Mouse (Mus musculus): Measurements from ENCODE around the gene Dusp5. TPM values are rescaled to one million over a fixed set of nuclear protein-coding genes. Genes with fewer than 3 reads are reported as not detected.

Dusp5 gene
- polyA plus RNA-seq, 1 experiment: 0.10 TPM

DNA sequence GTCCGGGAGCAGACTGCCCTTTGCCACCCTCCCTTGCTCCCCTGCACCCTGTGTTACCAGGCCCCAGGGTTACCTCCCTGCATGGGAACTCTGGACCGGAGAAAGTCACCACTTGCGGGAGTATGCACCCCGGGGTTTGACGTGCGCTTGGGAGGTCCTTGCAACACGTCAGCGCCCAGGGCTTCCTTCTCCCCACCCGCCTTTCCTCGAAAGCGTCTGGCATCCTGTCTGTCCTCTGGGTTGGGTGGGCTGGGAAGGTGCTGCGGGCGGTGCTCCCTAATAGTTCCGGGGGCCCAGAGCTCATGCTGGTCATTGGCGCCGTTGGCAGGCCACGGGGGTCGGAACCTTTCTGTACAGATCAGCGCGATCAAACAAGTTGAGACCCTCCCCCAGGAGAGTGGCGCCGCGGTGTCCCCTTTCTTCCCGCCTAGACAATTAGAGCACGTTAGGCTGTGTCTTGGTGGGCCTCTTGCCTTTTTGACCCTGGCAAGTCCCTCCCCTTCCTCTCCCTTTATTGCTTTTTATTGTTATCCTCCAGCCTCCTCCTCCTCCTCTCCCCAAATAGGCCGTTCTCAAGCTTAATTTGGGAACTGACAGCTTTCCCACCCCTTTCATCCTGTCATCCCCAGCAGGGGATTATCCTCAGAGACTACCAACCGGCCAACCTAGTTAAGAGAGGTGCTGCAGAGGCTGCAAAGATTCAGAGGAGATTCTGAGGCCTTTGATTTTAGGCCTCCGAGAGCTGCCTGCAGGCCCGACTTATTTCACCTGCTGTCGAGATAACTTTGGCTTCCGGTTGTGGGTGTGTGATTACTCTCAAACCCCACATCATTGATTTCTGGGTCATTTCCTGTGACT lies 1.0 kb downstream of the Dusp5 start:
- H3K36me3 ChIP-seq (ENCODE audit: control insufficient read depth): no peaks in the 10 kb centered on the region
- TF ChIP-seq TAL1 (IDR thresholded peaks at IDR 0.05; ENCODE audit: low read length) (no peak), GATA1 (IDR thresholded peaks at IDR 0.05; ENCODE audit: low read length) (no peak)
- H3K9me3 ChIP-seq (ENCODE audit: control insufficient read depth, low read length): peaks cover 29% of the 10 kb centered on the region
- H3K4me3 ChIP-seq (replicated peaks): peak overlapping the region; percentile 62
- peaks cover 56% of the 10 kb centered on the region for H3K27me3 ChIP-seq (ENCODE audit: control insufficient read depth)
- peaks cover 13% of the 10 kb centered on the region for H3K4me1 ChIP-seq (ENCODE audit: control insufficient read depth)

DNA sequence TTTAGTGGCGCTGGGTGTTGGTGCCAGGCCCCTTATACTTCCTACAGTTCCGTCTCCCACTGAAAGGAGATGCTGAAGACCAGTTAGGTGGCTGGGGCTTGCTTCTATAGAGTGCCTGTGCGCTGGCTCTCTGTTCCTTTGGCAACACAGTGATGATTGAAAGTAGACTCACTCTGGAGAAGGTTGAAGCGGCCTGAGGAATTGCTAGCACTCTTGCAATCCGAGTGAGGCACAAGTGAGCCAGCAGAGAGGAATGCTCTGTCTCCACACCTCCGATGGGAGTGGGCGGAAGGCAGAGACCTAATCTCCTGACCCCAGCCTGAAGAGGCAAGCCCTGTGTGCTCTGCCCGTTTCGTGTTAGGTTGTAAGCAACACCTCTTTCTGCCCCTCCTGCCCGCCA lies 2.5 kb downstream of the Dusp5 start:
- Histone ChIP-seq H3K36me3 (ENCODE audit: control insufficient read depth) (no peaks in the 10 kb centered on the region), H3K9me3 (ENCODE audit: control insufficient read depth, low read length) (peaks cover 18% of the 10 kb centered on the region), H3K4me1 (ENCODE audit: control insufficient read depth) (peaks cover 13% of the 10 kb centered on the region), H3K27me3 (ENCODE audit: control insufficient read depth) (peaks cover 55% of the 10 kb centered on the region), H3K4me3 (replicated peaks) (no peak overlapping the region)
- TF ChIP-seq TAL1 (IDR thresholded peaks at IDR 0.05; ENCODE audit: low read length) (no peak), GATA1 (IDR thresholded peaks at IDR 0.05; ENCODE audit: low read length) (no peak)

DNA sequence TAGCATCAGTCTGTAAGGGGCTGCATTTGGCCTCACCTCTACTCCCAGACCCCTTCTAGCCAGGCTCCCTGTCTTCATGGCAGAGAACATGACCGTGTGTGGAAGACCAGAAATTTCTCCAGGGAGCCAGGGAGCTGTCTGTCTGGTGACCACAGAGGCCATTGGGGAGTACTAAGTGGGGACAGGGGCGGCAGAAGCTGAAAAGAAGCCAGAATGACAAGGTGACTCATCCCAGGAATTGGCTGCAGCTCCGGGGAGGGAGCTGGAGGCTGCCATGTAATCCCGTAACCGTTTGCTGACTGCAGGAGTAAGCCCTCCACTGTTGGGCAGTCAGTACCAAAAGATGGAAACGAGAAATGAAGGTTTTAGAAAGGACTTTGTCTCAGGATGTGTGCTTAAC lies 3.1 kb downstream of the Dusp5 start:
- Histone ChIP-seq H3K9me3 (ENCODE audit: control insufficient read depth, low read length) (peaks cover 12% of the 10 kb centered on the region), H3K36me3 (ENCODE audit: control insufficient read depth) (no peaks in the 10 kb centered on the region), H3K4me1 (ENCODE audit: control insufficient read depth) (peaks cover 13% of the 10 kb centered on the region), H3K4me3 (replicated peaks) (no peak overlapping the region), H3K27me3 (ENCODE audit: control insufficient read depth) (peaks cover 50% of the 10 kb centered on the region)
- no peak for TF ChIP-seq TAL1 (IDR thresholded peaks at IDR 0.05; ENCODE audit: low read length)
- TF ChIP-seq GATA1 (IDR thresholded peaks at IDR 0.05; ENCODE audit: low read length): no peak

DNA sequence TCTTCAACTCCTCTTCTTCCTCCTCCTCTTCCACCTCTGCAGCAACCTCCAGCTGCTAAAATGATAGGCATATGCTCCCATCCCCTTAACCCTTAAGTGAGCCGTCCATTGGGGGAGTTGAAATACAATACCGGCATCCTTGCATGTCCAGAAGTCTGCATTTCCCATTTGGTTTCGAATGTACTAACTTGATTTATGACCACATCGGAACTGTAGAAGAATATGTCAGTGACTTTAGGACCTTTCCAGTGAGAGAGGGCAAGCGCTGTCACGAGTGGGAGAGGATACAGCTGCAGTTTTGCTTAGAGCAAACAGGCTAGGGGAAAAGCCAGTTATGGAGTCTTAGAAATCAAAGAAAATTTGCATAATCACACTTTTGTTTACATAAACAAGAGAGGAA lies 3.8 kb downstream of the Dusp5 start:
- TF ChIP-seq GATA1 (IDR thresholded peaks at IDR 0.05; ENCODE audit: low read length): no peak
- no peak for TF ChIP-seq TAL1 (IDR thresholded peaks at IDR 0.05; ENCODE audit: low read length)
- no peaks in the 10 kb centered on the region for H3K36me3 ChIP-seq (ENCODE audit: control insufficient read depth)

DNA sequence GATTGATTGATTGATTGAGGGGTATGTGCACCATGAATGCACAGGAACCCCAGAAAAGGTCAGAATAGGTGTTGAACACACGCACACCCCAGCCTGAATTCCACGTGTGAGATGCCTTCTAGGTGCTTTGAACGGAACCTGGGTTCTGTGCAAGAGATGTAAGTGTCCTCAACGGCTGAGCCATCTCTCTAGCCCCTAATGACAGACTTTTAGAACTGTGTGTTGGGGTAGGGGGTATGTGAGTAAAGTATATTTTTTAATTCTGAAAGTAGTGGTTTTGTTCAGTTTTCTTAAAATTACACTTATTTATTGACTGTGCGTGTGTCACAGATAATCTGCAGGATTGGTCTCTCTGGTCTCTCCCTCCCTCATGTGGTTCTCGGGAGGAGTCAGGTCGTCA lies 4.3 kb downstream of the Dusp5 start:
- Histone ChIP-seq H3K36me3 (ENCODE audit: control insufficient read depth) (no peaks in the 10 kb centered on the region; the same call in 1 of the 2 replicates), H3K27me3 (ENCODE audit: control insufficient read depth) (peaks cover 39% of the 10 kb centered on the region), H3K9me3 (ENCODE audit: control insufficient read depth, low read length) (peaks cover 12% of the 10 kb centered on the region; the same call in 1 of the 2 replicates), H3K4me3 (replicated peaks) (no peak overlapping the region), H3K4me1 (ENCODE audit: control insufficient read depth) (peaks cover 13% of the 10 kb centered on the region)
- TF ChIP-seq TAL1 (IDR thresholded peaks at IDR 0.05; ENCODE audit: low read length) (no peak), GATA1 (IDR thresholded peaks at IDR 0.05; ENCODE audit: low read length) (no peak)

More for the DNA sequence above, 3.8 kb downstream of the Dusp5 start:
- H3K9me3 ChIP-seq (ENCODE audit: control insufficient read depth, low read length): peaks cover 12% of the 10 kb centered on the region; the same call in 1 of the 2 replicates
- peaks cover 13% of the 10 kb centered on the region for H3K4me1 ChIP-seq (ENCODE audit: control insufficient read depth)
- H3K27me3 ChIP-seq (ENCODE audit: control insufficient read depth): peaks cover 44% of the 10 kb centered on the region
- no peak overlapping the region for H3K4me3 ChIP-seq (replicated peaks)

DNA sequence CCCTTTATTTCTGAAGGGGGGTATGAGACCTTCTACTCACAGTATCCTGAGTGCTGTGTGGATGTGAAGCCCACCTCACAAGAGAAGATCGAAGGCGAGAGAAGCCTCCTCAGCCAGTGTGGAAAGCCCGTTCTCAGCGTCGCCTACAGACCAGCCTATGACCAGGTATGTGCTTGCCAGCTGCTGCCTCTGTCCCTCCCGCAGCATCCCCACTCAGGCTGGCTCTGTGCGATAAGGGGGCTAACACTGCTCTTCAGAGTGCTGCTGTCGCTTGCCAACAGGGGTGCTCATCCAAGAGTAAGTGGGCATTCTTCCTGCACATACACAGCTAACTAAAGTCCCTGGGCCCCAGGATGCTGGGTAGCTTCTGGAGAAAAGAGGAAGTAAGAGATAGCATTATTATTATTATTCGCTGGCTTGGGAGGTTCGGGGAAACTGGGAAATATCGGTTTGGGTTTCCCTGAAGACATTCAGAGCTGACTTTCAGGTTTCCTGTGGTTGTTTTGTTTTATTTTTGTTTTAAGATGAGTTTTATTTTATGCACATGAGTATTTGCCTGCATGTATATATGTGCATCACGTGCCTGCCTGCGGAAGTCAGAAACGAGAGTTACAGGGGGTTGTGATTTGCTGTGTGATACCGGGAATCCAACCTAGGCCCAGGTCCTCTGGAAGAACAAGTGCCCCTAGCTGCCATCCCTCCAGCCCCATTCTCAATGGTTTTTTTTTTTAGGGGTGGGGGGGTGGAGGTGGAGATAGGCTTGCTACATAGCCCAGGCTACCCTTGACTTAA lies 5.1 kb downstream of the Dusp5 start:
- peaks cover 8% of the 10 kb centered on the region for H3K4me1 ChIP-seq (ENCODE audit: control insufficient read depth)
- no peak for TF ChIP-seq GATA1 (IDR thresholded peaks at IDR 0.05; ENCODE audit: low read length)
- no peak for TF ChIP-seq TAL1 (IDR thresholded peaks at IDR 0.05; ENCODE audit: low read length)
- peaks cover 31% of the 10 kb centered on the region for H3K27me3 ChIP-seq (ENCODE audit: control insufficient read depth)
- peaks cover 7% of the 10 kb centered on the region; the same call in 1 of the 2 replicates for H3K9me3 ChIP-seq (ENCODE audit: control insufficient read depth, low read length)
- H3K36me3 ChIP-seq (ENCODE audit: control insufficient read depth): no peaks in the 10 kb centered on the region; the same call in 1 of the 2 replicates
- no peak overlapping the region for H3K4me3 ChIP-seq (replicated peaks)

DNA sequence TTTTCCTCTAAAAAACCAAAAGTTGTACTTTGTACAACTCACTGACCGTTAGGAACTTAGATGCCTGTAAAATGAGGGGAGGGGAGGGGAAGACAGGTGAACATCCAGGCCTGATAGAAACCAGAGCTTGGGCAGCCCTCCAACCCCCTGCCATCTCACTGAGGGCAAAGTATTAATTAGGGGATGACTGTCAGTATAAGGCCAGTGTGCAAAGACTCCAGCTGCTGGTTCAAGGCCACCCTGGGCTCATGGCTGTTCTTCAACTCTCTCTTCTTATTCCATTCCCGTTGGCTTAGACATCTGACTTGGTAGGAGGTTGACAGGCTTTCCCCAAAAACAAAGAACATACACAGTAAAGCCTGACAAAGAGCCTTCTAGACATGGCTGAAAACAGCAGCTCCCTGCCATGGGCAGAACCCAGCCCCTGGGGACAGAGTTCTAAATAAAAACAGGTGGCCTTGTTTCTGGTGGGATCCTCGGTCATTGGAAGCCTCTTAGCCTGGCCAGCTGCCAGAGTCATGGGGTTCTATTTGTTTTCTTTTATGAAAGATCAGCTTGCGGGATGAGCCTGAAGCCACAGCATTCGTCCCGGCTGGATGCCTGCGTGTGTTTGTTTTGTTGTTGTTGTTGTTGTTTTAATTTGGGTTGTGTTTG lies 6.0 kb downstream of the Dusp5 start:
- Histone ChIP-seq H3K36me3 (ENCODE audit: control insufficient read depth) (no peaks in the 10 kb centered on the region; the same call in 1 of the 2 replicates), H3K4me3 (replicated peaks) (no peak overlapping the region), H3K4me1 (ENCODE audit: control insufficient read depth) (no peaks in the 10 kb centered on the region), H3K27me3 (ENCODE audit: control insufficient read depth) (peaks cover 22% of the 10 kb centered on the region), H3K9me3 (ENCODE audit: control insufficient read depth, low read length) (no peaks in the 10 kb centered on the region; the same call in 1 of the 2 replicates)
- no peak for TF ChIP-seq TAL1 (IDR thresholded peaks at IDR 0.05; ENCODE audit: low read length)
- TF ChIP-seq GATA1 (IDR thresholded peaks at IDR 0.05; ENCODE audit: low read length): no peak

DNA sequence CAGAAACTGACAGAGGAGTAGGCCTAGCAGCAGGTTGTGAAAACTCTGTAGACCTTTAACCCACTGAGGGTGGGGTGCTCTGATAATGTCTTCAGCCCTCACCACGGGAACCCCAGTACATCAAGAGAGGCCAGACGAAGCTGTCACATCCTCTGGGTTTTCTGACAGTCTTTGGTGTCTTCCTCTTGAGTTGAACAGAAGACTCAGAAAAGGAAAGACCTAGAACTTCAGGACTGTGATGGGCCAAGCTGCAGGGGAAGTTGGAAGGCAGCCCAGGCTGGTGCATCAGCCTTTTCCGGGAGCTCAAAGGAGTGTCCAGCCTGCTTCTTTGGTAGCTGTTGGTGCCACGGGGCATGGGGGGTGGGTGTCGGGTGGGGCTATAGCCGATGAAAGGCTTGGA lies 6.5 kb downstream of the Dusp5 start:
- H3K27me3 ChIP-seq (ENCODE audit: control insufficient read depth): peaks cover 17% of the 10 kb centered on the region
- TF ChIP-seq GATA1 (IDR thresholded peaks at IDR 0.05; ENCODE audit: low read length): no peak
- TF ChIP-seq TAL1 (IDR thresholded peaks at IDR 0.05; ENCODE audit: low read length): no peak
- no peaks in the 10 kb centered on the region for H3K9me3 ChIP-seq (ENCODE audit: control insufficient read depth, low read length)
- H3K4me3 ChIP-seq (replicated peaks): no peak overlapping the region
- no peaks in the 10 kb centered on the region; the same call in 1 of the 2 replicates for H3K36me3 ChIP-seq (ENCODE audit: control insufficient read depth)
- no peaks in the 10 kb centered on the region for H3K4me1 ChIP-seq (ENCODE audit: control insufficient read depth)
